Mouse (Mus musculus): ENCODE data around the gene Nisch. TPM values are rescaled to one million over a fixed set of nuclear protein-coding genes. Genes with fewer than 3 reads are reported as not detected.

The Nisch gene
- total RNA-seq, 4 experiments from 2014 or later: 129 to 142 (median 131) TPM

DNA sequence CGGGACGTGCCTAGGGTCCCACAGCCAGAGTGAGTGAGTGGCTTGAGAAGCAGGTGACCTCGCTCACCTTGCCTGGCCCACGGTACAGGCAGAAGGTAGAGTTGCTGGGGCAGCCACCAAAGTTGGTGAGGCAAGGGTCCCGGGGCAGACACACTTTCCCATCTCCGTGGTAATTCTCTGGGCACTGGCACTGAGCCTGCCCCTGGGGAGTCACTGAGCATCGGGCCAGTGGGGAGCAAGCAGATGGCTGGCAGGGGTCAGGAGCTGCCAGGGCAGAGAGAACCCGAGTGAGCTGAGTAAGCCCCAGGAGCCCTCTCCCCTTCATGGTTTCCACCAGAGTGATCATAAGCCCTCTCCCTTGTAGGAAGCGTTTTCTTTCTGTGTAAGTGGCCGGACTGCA is 55.1 kb downstream of the Nisch start:
- DNase-seq (ENCODE audit: low spot score): no peak

DNA sequence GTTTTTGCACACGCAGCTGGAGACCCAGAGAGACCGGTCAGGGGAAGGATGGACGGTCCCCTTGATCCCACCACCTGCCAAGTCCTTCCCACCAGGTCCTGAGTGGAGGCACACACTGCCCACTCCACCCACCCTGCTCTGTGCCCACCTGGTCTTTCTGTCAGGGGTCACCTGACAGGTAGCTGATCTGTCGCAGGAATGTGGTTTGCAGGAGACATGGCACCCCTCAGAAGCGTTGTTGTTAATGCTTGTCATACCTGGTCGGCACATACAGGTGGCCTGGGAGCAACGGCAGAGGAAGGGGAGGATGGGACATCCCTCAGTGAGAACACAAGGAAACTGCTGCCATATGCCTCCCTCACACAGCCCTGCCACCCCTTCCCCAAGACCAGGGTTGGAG is 55.6 kb downstream of the Nisch start:
- no peak for DNase-seq (ENCODE audit: low spot score)

DNA sequence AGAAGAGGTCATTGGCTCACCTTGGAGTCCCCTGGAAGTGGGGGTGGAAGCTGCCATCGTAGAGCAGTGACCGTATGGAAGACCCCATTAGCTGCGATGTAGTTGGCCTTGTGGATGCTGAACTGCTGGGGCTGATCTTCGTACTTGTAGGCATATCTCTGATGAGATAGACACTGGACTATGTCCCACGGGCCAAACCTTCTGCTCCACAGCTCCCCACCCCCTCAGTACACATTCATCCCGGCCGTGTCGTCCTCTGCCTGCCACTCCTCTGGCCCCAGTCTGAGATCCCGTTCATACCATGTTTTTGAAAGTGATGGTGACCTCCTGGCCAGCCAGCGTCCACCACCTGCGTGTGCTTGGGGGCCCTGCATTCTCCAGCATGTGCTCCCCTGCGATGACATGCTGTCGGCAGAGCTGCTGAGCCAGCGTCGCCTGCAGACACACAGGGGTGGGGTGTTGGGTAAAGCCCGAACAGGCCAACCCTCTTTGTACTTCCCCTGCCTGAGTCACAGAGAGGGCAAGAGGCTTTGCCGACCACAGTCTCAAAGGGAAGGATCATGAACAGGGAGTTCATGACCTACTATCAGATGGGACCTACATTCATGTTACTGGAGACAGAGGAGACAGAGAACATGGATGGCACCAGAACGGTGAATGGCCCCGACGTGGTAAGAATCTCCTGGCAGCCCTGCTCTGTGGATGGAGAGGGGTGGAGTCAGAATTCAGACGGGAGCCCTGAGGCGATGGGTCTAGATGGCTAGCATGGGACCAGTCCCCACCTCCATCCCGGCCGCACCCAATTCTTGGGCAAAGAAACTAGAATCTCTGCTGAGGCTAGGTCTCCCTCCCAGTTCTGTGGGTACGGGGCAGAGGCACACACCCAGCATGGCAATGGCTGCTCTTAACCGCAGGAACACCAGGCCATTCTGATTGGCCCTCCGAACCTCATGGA is 56.3 kb downstream of the Nisch start:
- no peak for DNase-seq (ENCODE audit: low spot score)

DNA sequence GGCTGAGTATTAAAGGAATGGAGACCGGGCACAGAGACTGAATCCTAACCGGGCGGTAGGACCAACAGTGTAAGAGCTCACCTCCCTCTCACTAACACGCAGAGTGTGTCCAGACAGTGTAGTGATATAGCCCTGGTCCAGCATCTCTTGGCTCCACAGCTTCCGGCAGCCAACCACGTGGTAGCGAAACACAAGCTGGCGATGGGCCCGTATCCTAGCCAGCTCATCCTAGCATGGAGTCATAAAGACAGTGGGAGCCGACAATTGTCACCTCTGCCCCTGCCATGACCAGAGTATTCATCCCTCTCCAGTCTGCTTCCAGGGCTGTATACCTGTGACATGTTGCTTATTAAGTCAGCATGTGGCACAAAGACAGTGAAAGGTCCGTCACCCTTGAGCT is 71.1 kb downstream of the Nisch start:
- DNase-seq (ENCODE audit: low spot score): no peak

DNA sequence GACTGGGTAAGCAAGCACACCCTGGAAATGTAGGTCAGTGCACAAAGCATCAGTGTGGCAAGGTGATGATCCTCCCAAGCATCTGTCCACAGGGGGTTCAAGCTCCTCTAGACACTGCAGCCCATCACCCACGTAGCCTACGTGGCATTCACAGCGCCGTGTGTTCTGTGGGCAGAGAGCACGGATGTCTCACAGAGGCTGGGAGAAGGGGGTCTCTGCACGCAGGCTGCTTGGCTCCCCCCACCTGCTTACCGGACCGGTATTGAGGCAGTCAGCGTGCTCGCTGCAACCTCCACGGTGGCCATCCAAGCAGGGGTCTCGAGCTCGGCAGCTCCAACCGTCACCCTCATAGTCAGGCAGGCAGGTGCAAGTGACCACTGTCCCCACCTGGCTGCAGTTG is 75.7 kb downstream of the Nisch start:
- DNase-seq (ENCODE audit: low spot score): no peak

DNA sequence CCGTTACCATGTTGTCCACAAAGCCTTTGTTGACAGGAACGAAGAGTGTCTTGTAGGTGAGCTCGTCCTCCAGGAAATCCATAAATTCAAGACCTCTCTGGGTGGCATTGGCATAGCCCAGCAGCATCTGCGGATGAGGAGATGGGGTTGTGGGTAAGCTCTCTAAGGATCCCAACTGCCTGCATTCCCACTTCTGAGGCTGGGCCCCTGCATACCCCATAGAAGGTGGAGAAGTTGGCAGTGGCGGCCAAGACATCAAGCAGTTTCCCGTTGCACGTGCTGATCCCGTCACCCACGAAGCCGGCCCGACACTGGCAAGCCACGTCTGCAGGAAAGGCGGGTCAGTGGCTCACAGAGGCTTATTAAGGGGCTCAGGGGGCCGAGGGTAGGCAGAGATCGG is 76.6 kb downstream of the Nisch start:
- no peak for DNase-seq (ENCODE audit: low spot score)

DNA sequence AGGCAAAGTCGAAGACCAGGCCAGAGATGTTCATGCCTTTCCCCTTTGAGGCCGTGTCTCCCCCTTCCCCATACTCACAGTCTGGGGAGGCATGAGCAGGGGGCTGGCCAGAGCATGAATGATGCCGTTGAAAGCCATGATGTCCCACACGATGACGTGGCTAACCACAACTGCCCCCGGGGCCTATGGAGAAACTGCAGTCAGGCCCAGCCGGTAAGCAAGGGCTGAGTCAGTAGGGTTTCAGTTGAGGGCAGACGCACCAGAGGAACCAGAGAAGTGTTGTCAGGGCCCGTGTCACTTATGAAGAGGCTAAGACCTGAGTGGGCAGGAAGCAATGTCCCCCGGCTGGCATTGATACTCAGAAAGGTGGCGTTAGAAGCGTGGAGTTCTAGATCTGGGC is 77.1 kb downstream of the Nisch start:
- DNase-seq (ENCODE audit: low spot score): no peak

DNA sequence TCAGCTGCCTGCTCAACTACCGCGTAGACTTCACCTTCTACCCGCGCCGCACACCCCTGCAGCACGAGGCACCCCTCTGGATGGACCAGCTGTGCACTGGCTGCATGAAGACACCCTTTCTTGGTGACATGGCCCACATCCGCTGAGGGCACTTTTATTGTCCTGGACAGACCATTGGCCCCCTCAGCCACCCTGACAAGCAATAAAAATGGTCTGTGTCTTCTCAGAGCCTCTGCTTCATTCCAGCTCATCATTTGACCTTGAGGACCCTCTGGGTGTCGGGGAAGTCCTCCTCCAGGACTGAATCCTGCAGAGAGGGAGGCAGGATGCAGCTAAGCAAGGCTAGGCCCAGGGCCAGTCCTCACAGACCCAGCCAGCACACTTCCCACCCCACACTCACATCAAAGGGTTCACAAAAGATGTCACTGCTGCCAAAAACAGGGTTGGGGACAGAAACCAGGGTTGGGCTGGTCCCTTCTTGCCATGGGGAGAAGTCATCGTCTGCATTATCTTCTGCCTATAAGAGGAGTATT is 77.8 kb downstream of the Nisch start:
- DNase-seq (ENCODE audit: low spot score): no peak

DNA sequence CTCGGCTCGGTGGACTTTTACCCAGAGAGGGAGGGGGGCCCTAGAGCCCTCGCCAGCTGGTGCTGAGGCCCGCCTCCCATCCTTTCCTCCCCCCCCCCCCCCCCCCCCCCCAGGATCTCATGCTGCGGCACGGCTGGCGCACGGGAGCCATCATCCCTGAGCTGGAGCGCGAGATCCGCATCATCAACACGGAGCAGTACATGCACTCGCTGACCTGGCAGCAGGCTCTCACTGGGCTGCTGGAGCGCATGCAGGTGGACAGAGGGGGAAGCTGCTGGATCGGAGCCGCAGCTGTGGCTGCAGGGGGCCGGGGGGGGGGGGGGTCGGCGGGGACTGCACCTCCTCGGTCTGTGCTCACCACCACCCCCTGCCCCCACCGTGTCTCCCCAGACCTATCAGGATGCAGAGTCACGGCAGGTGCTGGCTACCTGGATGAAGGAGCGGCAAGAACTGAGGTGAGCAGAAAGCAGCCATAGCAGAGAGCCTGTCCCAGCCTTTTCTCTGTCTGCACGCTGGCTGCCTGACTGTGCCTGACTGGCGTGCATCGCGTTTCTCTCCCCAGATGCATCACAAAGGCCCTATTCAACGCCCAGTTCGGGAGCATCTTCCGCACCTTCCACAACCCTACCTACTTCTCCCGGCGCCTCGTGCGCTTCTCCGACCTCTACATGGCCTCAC is 78.4 kb downstream of the Nisch start:
- DNase-seq (ENCODE audit: low spot score): no peak

DNA sequence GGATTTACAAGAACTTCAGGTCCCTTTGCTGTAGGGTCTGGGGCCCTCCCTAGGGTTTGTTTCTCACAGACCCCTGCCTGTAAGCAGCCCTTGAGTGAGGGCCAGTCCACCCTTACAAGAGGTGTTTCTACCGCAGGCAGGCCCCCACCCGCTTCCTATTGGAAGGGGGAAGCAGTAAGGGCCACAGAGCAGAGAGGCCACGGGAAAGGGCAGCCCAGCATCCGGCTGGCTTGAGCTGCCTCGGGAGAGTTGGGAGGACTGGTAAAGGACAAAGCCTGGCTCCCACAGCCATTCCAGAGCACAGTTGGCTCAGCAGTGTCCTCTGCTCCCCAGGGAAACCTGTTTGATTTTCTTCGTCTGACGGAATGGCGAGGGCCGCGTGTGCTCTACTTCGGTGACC is 79.0 kb downstream of the Nisch start:
- DNase-seq (ENCODE audit: low spot score): no peak

DNA sequence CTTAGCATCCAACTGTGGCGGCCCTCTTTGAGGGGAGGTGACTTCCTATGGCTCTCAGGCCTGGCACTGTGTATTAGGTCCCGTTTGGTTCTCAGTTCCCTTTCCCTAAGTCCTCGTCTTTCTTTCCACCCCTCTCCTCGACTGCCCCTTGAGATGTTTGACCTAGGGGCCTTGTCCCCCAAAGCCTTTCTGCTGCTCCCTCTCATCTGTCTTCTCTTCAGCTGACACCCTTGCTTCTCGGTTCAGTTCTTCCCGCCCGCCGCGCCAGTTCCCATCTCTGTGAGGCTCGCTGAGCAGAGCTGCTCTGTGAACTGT is 79.5 kb downstream of the Nisch start:
- DNase-seq (ENCODE audit: low spot score): no peak

DNA sequence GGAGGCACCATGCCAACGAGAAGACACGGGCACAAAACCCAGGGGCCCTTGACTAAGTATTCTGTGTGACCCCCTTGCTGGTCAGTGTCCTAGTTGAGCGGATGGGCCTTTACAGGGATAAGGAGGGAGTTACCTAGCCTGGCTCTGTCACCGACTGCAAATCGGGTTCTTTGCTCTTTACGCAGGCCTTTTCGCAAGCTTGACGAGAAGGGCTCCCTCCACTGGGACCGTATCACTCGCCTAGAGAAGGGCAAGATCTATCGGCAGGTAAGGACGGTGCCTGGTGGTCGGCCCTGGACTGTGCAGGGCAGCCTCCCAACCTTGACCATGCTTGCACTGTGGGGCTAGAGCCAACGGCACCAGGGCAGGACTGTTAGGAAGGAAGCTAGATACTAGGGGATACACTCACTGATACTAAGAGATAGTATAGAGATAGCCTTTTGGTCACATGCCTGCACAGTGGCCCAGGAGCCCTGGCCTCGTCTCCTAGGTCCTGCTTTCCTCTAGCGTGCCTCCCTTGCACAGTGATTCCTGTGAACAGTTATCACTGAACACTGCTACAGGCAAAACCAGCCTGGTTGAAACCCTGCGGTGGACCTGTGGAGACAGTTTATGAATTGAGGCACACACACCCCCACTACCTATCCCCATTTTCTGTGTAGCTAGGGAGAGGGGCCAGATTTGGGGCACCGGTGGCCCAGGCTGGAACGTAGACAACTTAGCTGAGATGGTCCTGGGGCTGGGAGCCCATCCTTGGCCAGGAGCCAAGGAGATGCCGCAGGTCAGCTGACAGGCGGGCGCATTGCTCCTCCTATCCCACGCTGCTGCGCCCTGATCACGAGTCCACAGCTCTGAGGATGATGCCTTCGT is 80.1 kb downstream of the Nisch start:
- DNase-seq (ENCODE audit: low spot score): no peak

DNA sequence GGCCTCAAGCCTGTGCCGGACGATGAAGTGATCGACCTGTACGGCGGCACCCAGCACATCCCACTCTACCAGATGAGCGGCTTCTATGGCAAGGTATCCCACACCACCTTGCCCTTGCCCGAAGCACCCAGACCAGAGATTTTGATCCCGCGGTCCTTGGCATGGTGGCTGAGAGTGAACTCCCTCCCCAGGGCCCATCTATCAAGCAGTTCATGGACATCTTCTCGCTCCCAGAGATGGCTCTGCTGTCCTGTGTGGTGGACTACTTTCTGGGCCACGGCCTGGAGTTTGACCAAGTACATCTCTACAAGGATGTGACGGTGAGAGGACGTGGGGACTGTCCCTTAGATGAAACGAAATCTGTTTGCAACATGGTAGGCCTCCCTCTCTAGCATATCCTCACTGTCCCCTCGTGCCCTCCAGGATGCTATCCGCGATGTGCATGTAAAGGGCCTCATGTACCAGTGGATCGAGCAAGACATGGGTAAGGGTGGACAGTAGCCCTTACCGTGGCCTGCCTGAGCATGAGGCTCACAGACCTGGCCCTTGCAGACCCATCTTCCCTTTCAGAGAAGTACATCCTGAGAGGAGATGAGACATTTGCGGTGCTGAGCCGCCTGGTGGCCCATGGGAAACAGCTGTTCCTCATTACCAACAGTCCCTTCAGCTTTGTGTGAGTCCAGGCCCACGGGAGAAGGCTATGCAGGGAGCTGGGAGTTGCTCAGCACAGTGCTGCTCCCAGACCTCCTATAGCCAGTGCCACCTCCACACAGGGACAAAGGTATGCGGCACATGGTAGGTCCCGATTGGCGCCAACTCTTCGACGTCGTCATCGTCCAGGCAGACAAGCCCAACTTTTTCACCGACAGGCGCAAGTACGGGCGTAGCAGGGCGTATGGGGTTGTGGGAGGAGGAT is 81.0 kb downstream of the Nisch start:
- no peak for DNase-seq (ENCODE audit: low spot score)

DNA sequence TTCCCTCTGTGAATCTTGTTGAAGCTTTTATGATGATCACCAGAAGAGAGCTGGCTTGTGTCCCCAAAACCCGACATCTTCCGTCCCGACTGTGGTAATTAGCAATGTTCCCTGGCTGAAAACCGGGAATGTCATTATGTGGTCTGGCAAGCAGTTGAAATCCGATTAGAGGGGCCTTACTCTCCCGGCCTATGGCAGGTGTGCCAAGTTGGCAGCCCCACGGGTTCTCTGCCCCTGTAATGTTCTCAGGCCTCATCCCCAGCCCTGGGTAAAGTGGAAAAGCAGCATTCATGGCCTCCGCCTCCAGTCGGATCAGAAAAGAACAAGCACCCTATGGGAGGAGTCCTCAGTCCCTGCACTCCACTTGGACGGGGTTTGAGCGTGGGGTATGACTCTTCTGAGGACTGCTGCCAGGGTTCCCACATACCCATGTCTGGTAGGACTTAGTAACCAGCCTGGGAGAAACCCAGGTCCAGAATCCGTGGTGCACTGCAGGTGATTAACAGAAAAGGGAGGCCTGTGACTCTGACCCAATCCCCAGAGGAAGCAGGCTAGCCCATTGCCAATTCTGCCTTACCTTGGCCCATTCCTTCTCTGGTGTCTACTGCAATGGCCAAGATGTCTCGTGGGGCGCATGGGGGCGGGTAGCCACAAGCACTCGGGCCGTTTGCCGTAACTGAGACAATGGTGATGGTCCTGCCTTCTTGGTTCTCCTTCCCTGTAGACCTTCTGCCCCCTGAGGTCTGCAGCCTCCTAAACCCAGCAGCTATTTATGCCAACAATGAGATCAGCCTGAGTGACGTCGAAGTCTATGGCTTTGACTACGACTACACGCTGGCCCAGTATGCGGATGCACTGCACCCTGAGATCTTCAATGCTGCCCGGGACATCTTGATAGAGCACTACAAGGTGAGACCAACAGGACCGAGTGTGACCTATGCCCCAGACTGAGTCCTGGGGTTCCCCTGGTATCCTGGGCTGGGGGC is 82.4 kb downstream of the Nisch start:
- DNase-seq (ENCODE audit: low spot score): no peak

DNA sequence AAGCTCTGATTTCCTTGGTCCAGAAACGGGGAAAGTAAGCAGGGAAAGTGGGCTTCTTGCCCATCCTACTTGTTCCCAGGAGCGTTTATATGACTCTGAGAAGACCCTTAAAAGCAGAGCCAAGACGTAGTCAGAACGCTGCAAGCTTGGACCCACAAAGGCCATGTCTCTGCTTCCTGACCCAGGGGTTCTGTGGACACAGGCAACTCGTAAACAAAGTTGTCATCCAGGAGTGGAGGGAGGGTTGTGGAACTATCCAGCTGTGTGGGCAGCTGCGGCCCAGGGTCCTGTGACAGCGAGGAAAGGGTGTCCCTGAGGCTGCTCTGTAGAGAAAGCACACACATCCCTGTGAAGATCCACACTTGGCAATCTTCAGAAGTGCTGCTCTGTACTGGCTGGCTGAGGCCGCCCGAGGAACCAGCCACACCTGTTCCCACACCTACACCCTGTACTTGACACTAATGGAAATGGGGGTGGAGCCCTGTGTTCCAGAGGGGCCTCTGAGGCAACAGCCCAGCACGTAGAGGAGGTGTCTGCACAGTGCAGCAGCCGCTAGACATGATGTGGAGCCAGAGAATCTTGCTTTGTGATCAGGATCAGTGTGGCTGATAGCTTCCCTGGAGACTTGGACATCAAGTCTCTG is 83.6 kb downstream of the Nisch start:
- no peak for DNase-seq (ENCODE audit: low spot score)

DNA sequence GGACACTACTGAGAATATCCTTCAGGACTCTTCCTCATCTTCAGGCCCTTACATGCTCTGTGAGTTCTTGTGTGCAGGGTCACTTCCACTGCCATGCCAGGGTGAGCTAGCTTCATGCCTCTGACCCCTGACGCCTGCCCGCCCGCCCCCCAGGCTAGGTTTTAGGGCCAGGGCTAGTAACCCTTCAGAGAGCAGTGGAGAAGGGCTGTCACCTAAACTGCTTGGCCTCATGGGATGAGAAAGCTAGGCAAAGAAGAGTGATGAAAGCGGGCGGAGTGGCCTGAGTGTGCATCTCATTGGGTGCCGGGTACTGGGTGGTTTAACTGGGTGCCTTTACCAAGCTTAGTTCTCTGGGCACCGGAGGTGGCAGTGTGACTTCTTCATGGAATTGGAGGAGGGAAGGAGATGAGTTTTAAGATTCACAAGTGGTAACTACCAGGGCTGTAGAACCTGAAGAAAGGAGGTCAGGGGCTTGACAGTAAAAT is 84.2 kb downstream of the Nisch start:
- DNase-seq (ENCODE audit: low spot score): no peak

DNA sequence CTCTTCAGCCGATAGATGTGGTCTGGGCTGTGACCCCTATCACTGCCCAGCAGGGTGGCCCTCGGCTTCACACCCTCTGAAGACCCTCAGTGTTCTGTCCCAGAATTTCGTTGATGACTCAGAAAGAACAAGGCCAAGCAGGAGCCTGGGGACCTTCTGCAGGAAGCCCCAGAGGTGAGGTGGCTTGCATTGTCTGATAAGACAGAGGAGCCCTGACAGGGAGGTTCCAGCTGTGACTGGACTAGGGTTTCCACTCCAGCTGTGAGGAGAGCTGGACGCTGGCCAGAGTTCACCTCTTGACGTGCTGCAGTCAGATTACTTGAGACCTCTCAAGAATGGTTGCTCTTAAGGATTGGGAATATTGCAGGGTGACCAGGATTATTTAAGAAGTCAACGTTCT is 84.7 kb downstream of the Nisch start:
- no peak for DNase-seq (ENCODE audit: low spot score)

DNA sequence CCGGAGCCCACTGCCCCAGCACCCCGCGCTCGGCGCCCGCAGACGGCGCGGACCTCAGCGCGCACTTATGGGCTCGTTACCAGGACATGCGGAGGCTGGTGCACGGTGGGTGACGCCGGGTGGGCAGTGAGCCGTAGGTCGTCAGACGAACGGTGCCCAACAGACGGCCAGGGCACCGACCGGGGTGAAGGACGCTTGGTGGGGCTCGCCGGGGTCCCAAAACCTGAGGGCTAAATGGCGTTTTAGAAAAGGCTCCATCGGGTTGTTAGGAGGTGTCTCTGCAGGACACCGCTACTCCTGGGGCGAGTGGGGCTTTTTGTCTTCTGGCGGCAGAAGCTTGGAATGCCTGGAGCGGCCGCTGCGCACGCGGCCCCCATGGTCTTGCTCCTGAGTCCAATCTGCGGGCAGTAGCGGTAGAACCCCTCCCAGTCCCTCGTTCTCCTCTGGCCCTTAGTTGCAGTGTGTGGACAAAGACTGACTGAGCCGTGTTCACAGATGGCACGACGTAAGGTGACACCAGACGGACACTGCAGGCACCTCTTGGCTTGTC is 85.4 kb downstream of the Nisch start:
- DNase-seq (ENCODE audit: low spot score): no peak

Data from heart, adult 8-10 months (tissue).